Mouse (Mus musculus) monocyte, adult 5-6 weeks (primary cell): ENCODE data around the gene Nectin4. TPM values are rescaled to one million over a fixed set of nuclear protein-coding genes. Genes with fewer than 3 reads are reported as not detected.

Experiments
- total RNA-seq: library from RNA; stranded (forward); fragments of 200-1000, 200-491, 200-594 nt; gene quantifications from 3 replicates; pipeline ENCODE4 v1.2.3, GENCODE M21; 2017

Nectin4 gene
- total RNA-seq, 1 experiment from 2014 or later = 3.9 TPM

Other genes starting within 250 kb of the Nectin4 start
- 15.7 to 38.4 TPM (median 25.1 TPM) in 3 replicates for gene Sdhc, start 219.5 kb upstream of the Nectin4 start, total RNA-seq
- gene Mpz, start 219.4 kb upstream of the Nectin4 start, total RNA-seq = not detected in 3 replicates
- 0.29 to 2.0 TPM in 2 of 3 replicates, not detected in the other for gene Pcp4l1, start 173.8 kb upstream of the Nectin4 start, total RNA-seq
- 0.19 to 0.86 TPM in 2 of 3 replicates, not detected in the other for gene Nr1i3, start 156.1 kb upstream of the Nectin4 start, total RNA-seq
- 5.0 to 10.2 TPM (median 9.3 TPM) in 3 replicates for gene Tomm40l, start 147.6 kb upstream of the Nectin4 start, total RNA-seq
- not detected in 3 replicates for gene Apoa2, start 145.0 kb upstream of the Nectin4 start, total RNA-seq
- 875 to 1,050 TPM (median 955 TPM) in 3 replicates for gene Fcer1g, start 135.7 kb upstream of the Nectin4 start, total RNA-seq
- gene Adamts4, start 119.7 kb upstream of the Nectin4 start, total RNA-seq = not detected in 3 replicates
- gene Ndufs2, start 118.7 kb upstream of the Nectin4 start, total RNA-seq = 172 to 231 TPM (median 231 TPM) in 3 replicates
- 32.4 to 35.5 TPM (median 34.3 TPM) in 3 replicates for gene B4galt3, start 99.8 kb upstream of the Nectin4 start, total RNA-seq
- gene Ppox, start 88.9 kb upstream of the Nectin4 start, total RNA-seq = 9.2 to 14.2 TPM (median 11.1 TPM) in 3 replicates
- 8.1 to 12.6 TPM (median 11.2 TPM) in 3 replicates for gene Usp21, start 82.1 kb upstream of the Nectin4 start, total RNA-seq
- 46.7 to 66.9 TPM (median 63.4 TPM) in 3 replicates for gene Ufc1, start 75.1 kb upstream of the Nectin4 start, total RNA-seq
- 9.8 to 12.6 TPM (median 11.4 TPM) in 3 replicates for gene Dedd, start 41.0 kb upstream of the Nectin4 start, total RNA-seq
- gene Nit1, start 24.5 kb upstream of the Nectin4 start, total RNA-seq = 35.1 to 41.2 TPM (median 36.1 TPM) in 3 replicates
- gene Pfdn2, start 24.4 kb upstream of the Nectin4 start, total RNA-seq = 26.8 to 86.9 TPM (median 34.0 TPM) in 3 replicates
- not detected in 3 replicates for gene Klhdc9, start 9.3 kb upstream of the Nectin4 start, total RNA-seq
- 328 to 413 TPM (median 376 TPM) in 3 replicates for gene Arhgap30, start 18.9 kb downstream of the Nectin4 start, total RNA-seq
- 91.6 to 117 TPM (median 94.5 TPM) in 3 replicates for gene Usf1, start 41.2 kb downstream of the Nectin4 start, total RNA-seq
- gene Tstd1, start 48.8 kb downstream of the Nectin4 start, total RNA-seq = 3.9 to 9.0 TPM (median 4.9 TPM) in 3 replicates
- gene F11r, start 67.4 kb downstream of the Nectin4 start, total RNA-seq = 3.5 to 8.6 TPM (median 4.5 TPM) in 3 replicates
- 10.6 to 14.2 TPM (median 11.8 TPM) in 3 replicates for gene Alyref2, start 133.4 kb downstream of the Nectin4 start, total RNA-seq
- gene Itln1, start 165.2 kb downstream of the Nectin4 start, total RNA-seq = not detected in 3 replicates
- 232 to 381 TPM (median 239 TPM) in 3 replicates for gene Cd244a, start 189.1 kb downstream of the Nectin4 start, total RNA-seq
- 71.1 to 137 TPM (median 80.7 TPM) in 3 replicates for gene Ly9, start 237.3 kb downstream of the Nectin4 start, total RNA-seq